Mouse (Mus musculus) cerebellum, adult 9-11 months (tissue): Measurements from ENCODE around the gene Dact3.

ENCODE experiments used
- DNase-seq: peaks from one replicate; pipeline ENCODE4 v3.0.0; 2022

Gene Dact3

DNA sequence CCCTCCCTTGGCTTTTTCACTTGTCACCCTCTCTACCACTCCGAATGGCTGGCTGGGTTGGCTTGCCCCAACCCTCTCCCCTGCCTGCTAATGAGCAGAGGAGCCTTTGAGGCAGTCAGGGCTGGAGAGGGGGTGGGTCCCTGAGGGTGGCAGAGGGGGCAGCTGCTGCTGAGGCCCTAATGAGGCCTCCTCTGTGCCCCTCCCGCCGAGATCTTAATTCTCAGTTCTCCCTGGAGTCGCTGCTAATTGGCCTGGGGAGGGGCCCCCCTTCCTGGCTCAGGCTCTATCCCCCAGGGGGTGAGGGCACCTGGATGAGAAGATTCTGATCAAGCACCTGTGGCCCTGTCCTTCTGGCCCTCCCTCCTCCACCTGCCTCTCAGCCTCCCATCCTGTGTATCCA lies 19.2 kb downstream of the Dact3 start:
- peak; percentile 63 for DNase-seq

DNA sequence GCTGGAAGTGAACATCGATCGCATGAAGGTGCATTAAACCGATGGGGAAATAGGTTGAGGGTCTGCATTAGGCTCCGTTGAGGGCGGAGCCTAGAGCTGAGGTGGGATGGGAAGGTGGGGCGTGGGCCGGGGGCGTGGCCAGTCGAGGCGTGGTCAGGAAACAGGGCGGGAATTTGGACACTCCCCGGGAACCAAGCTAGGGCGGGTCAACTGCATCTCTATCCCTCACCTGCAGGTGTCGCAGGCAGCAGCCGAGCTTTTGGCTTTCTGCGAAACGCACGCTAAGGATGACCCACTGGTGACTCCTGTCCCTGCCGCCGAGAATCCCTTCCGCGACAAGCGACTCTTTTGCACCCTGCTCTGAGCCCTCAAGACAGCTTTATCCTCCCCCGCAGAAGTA lies 19.9 kb downstream of the Dact3 start:
- DNase-seq: peak; percentile 88

DNA sequence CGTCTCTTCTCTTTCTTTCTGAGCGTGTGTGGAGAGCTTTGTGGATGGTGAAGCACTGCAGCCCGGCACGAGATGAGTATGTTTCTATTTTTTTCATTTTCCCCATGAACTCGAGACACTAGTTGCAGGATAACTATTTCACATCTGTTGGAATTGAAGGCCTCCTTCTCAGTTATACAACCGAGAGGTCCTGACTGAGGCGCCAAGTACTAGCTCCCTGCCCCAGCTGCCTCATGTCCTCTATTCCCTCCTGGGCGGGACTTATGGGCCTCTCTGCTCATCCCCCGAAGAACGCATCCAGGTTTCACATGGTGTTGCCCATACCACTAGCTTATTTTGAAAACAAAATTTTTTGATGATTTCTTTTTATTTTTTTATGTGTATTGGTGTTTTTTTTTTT lies 20.4 kb downstream of the Dact3 start:
- peak; percentile 34 for DNase-seq

DNA sequence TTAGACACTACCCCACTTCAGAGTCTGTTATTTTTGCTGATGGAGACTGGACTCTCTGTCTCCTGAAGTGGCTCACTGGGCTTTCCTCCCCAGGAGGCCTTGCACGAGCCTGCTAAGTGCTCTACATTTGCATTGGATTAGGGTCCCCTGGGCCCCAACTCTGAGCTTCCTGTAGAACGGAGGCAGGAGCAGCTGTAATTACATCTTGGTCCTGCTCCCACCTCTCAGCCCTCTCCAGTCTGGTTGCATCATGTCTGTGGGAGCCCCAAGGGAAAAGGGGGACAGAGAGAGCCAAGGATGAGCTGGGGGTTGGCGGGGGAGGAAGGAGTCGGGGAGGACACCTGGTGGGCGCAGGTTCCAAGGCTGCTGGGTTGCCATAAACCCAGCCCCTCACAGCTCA lies 25.4 kb downstream of the Dact3 start:
- DNase-seq: no peak

DNA sequence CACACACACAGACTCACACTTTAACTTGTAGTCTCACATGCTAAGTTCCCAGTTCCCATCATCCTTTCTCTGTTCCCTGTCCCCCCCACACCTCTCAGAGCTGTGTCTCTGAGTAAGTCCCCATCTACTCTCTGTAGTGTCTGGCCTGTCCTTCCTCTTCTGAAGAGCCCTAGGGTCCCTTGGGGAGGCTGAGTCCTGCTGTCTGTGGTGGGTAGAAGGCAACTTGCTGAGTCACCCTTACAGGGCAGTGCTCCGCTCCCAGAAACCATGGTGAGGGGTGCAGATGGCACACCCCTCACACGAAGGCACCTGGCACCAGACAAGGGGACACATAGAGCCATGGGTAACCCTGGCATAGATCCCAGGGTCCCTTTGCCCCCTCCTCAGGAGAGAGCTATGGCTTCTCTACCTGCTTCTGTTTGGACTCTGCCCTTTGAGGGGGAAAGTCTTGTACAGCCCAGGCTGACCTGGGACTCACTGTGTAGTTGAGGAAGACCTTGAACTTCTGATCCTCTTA lies 28.4 kb downstream of the Dact3 start:
- peak; percentile 11 for DNase-seq

DNA sequence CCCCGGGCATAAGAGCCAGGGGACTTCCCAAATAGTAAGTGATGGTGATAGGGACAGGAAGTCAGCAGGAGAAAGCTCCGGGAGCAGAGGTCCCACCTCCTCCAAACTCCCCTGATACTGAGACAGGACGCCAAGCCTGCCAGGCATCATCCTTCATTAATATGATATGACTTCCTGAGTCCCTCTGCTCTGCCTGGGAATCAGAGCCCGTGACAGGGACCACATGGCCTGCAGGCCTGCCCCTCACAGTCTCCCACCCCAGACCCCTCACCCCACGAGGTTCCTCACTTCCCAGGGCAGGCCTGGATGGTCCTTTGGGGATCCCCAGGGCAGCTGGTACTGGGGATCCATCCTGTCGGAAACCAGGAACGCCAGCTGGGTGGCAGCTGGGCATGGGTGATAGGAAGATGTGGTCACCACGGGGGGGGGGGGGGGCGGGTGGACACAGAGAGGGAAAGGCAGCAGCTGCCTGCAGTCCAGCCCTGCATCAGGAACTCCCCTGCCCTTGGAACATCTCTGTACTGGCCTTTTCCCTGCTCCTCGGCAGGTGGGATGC lies 29.1 kb downstream of the Dact3 start:
- peak; percentile 11 for DNase-seq

DNA sequence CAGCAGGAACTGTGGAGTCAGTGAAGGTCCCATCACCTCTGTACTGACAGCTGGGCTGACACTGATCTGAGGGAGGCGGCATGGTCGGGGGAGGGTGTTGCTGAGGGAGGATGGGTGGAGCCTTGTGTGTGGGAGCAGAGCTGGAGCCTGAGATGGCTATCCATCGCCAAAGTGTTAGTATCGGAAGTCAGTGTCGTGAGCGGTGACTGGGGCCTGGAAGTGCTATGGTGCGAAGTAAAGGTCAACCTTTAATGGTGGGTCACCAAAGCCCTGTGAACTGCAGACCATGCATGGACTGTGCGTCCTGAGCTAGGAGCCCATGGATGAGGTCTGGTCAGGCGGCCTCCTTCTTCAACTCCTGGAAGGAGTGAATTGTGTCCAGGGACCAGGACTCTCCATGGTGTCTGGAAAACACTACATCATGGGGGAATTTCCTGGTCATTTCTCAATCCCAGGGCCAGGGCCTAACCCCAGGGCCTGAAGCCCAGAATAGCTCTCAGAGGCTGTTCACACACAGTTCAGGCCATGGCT lies 30.4 kb downstream of the Dact3 start:
- DNase-seq: no peak

DNA sequence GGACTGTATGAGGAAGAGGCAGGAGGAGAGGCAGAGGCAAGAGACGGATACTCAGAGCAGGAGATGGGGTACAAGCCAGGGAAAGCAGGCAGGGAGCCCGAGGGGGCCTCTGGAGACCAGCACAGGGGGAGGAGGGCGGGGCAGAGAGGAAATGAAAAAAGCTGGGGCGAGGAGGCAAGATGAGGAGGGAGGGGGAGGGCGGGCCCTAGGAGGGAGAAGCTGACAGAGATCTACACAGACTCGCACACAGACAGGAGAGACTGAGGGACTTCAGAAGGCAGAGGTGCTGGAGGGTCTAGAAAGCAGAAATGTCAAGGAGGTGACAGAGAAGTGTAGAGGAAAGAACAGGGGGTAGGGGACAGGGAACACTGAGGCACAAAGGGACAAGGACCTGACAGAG lies 31.2 kb downstream of the Dact3 start, which contains the start of gene Ptgir:
Gene Ptgir (plus strand): TSS at position 210 of the 400 bp plus-strand sequence.
- no peak for DNase-seq

DNA sequence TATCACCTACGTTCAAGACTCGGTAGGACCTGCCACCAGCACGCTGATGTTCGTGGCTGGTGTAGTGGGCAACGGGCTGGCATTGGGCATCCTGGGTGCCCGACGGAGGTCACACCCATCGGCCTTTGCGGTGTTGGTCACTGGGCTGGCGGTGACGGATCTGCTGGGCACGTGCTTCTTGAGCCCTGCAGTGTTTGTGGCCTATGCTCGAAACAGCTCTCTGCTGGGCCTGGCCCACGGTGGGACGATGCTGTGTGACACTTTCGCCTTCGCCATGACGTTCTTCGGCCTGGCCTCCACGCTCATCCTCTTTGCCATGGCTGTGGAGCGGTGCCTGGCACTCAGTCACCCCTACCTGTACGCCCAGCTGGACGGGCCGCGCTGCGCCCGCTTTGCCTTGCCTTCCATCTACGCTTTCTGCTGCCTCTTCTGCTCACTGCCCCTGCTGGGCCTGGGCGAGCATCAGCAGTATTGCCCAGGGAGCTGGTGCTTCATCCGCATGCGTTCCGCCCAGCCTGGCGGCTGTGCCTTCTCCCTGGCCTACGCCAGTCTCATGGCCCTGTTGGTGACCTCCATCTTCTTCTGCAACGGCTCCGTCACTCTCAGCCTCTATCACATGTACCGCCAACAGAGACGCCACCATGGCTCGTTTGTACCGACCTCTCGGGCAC lies 31.9 kb downstream of the Dact3 start:
- no peak for DNase-seq

DNA sequence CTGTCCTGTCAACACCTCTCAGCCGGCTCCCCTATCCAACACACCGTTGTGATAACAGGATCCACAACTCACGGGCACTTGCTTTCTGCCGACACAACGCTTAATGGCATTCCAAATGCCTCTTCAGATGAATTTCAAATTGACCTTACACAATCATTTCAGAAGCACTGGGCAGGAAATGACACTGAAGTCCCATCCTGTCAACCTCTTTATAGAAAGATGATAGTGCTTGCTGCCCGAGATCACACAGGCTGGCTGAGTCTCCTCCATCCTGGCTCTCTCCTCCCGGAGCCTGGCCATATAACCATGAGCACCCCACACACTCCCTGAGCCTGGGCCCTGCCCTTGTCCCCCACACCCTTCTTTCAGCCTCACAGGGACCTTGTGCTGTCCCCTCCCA lies 32.7 kb downstream of the Dact3 start:
- DNase-seq: no peak

DNA sequence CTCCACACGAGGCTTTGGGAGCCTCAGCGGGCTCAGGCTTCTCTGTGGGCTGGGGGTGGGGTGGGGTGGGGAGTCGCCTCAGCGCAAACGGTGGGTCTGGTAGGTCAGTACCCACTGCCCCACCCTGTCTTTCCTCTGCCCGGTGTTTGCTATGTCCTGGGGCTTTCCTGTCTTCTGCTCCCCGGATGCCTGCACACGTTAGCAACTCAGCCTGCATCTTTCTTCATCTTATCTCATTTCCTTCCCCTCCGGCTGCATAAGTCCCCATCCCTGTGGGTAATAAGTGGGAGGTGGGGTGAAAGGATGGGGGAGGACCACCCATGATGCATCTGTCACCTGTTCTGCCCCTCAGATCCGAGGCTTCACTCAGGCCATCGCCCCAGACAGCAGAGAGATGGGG lies 33.2 kb downstream of the Dact3 start:
- no peak for DNase-seq

DNA sequence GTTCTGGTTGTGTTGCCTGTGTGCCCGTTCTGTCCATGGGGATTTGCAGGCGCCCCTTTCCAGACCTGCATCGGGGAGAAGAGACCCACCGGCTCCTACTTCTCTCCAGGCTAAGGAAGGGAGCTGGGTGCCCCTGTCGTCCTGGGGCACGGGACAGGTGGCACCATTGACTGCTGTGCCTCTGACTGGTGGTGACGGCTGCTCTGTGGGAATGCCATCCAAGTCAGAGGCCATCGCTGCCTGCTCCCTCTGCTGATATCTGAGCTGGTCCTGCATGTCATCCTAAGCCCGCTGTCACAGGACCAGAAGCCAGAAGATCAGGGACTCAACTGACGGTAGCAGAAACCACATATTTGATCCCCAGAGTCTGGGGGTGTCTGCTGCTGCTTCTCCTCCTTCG lies 33.7 kb downstream of the Dact3 start:
- no peak for DNase-seq

DNA sequence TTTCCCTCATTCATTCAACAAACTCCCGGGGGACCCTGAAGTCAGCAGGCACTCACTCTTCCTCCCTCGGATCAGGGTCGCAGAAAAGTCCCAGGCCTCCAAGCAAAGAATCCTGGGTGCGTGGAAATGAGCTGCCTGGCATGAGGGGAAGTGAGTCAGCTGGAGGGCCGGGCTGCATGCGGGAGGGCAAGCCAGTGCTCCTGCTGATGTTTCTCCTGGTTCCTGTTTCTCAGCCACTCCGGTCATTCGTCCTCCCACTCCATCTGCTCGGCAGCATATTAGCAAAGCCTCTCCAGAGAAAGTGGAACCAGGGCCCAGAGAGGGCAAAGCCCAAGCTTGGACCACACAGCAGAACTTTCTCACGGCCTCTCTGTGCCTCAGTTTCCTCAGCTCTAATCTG lies 34.8 kb downstream of the Dact3 start:
- no peak for DNase-seq

DNA sequence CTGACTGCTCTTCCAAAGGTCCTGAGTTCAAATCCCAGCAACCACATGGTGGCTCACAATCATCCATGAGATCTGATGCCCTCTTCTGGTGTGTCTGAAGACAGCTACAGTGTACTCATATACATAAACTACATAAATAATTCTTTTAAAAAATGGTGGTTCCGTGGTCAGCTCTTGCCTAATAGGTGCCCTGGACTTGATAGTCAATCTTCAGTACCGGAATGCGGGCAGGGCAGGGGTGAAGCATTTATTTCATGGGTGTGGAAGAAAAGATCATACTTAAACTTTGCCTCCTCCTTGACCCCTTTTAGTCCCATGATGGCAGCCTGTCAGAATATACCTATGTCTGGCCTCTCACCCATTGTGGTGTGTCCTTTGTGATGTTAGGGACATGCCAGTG lies 36.8 kb downstream of the Dact3 start:
- DNase-seq: no peak

DNA sequence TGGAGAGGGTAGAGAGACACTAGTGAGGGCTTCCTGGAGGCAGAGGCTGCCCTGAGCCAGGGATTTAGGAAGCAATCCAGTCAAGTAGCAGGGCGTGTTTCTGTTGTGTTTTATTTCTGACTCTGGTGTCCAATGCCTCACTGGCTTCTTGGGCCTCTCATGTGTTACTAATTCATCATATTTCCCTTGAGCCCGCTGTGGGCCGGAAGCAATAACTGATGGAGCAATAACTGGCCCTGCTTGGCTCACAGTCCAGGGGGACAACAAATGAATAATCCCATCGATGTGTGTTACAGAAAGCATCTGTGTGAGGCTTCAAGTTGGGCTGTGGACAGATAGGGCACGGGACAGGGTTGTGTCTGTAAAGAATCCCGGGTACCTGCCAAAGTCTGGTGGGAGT lies 37.2 kb downstream of the Dact3 start:
- no peak for DNase-seq

DNA sequence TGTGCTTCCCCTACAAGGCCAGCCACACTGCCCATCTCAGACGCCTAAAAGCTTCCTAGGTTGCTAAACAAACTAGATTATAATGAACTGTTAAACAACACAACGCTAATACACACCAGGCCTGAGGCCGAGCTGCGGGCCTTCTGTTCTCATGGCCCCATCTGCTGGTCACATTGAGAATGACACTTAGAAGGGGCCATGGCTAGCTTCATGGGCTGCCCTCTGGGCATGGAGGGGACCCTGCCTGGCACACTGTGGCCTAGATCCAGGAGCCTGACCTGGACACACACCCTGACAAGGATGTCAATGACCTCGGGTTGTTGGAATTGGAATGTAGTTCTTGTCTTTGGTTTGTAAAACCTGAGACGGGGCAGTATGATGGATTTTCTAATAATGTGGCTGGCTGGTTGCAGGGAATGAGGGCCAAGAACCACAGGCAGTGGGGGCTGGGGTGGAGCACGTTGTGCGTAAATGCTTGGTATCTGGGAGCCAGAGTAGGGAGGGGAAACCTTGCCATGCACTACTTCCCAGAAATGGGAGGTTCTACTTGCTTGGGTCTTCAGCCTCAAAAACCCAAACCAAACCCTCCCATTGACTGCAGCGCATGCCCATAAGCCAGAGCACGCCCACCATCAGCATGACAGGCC lies 38.8 kb downstream of the Dact3 start:
- peak; percentile 74 for DNase-seq

DNA sequence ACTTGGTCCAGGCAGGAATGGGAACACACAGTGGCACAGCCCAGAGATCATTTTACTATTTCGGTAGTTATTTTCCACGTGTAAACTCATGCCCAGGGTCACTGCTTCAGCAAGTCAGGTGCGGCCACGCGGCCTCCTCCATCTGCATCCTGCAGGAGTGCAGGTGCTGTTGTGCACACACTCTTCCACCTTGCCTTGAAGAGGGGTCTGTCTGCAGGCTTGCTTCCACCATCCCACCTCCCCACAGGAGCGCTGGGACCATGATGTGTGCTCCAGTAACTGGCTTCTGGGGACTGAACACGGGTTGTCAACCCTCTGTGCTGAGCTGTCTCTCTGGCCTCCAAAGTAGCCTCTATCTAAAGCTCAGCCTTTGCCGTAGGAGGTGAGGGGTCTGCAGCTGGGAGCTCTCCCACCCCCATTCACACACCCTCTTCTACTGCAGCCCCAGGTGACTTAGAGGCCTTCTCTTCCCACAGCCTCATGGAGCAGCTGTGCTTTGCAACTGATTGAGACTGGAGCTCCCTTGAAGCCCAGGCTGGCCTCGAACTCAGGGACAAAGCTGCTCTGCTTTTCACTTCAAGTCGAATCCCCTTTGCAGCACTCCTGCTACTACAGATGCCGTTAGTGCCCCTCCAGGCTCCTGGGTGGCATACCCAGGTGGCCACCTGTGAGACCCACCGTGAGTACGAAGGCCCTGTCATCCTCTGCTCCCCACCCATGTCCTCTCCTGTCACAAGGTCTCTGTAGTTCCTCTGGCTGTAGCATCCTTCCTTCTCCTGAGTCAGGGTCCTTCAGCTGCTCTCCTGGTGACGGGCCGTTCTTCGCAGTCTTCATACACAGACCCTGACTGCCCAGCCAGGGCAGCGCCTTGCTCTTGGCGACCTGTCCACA lies 39.6 kb downstream of the Dact3 start:
- peak; percentile 58 for DNase-seq

DNA sequence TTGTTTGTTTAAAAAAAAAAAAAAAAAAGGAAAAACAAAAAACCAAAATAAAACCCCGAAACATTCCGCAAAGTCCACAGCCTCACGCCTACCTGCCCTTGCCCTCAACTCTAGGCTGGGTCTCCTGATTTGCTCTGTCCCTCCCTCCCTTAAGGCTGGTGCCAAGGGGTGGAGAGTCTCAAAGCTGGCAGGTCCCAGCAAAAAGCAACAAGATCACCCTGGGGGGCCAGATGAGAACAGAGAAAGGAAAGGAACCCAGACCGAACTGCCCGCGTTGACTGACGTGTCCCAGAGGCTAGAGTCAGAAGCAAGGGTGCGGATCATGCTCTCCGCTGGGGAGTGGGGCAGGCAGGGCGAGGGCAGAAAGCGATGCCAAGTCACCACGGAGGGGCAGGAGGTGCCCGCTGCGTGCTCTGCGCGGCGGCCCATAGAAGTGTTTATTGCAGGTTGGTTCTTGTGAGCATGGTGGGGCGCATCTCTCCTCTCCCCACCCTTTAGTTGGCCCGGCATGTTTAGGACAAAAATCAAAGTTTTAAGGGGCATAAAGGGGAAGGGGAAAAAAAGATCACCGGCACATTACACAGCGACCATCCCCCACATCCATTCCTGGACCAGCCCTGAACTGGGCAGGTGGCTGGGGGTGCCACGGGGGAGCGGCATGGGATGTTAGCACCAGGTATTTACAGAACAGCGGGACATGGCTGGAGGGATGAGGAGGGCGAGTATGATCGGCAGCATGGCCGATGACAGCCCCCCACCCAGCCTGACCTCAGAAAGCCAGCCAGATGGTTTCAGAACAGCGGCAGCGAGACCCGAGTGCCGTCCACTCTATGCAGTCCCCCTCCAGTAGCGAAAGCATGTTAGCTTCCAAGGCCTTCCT lies 40.6 kb downstream of the Dact3 start:
- DNase-seq: peak; percentile 68

DNA sequence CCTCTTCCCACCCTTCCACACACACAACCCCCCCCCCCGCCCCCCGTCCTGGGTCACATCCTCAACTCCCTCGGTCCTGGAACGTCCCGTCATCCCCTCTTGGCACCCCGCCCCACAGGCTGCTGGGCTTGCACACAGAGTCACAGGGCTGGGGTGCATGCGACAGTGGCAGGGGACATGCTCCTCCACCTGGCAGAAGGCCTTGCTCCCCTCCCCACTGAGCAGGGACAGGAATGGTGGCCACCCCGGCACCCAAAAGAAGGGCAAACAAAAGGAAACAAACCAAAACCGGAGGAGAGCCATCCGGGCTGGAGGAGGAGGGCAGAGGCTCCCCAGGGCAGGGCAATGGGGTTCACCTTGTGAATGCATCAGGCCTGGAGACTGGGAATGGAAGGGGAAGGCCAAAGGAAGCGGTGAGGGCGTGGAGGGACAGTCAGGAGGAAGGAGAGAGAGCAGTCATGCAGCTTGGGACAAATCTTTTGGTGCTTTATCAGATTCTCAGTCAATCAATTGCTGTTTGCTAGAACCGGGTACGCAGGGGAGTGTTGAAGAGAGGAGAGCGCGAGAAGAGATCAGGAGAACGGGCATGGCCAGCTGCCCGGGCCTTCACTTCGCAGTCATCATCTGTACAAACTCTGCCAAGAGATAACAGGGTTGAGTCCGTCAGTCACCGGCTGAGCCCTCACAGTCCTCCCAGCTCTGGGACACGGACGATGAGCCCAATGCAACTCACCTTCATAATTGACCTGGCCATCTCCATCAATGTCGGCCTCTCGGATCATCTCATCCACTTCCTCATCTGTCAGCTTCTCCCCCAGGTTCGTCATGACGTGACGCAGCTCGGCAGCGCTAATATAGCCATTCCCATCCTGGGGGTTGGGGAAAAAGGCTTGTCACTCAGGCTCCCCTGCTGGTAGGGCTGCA lies 41.5 kb downstream of the Dact3 start:
- peak; percentile 76 for DNase-seq

DNA sequence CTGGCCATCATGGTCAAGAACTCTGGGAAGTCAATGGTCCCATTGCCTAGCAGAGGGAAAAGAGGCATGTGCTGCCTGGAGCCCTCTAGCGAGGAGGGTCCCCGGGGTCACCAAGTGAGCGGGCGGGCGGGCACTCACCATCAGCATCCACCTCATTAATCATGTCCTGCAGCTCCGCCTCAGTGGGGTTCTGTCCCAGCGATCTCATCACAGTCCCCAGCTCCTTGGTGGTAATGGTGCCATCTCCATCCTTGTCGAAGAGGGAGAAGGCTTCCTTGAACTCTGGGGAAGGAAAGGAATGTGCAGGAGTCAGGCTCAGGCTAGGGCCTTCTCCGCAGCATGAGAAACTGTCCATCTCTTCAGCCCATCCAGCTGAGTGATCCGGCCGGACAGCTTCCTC lies 42.3 kb downstream of the Dact3 start:
- no peak for DNase-seq

DNA sequence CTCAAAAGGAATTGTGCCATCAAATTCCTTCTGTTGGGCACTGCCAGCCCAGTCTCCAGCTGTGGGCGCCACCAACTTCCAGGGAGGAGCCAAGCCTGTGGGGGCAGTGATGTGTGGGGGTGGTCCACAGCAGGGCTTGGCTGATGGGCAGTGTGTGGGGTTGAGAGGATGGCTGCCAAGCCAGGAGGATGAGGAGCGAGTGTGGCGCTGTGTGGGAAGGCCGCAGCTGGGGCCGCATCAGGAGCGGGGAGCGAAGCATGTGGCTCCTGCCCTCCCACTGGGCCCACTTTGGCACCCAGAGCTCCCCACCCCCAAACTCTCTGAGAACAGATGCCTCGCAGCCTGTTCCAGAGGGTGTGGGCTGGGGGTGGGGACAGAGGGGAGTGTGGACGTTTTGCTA lies 42.9 kb downstream of the Dact3 start:
- peak; percentile 73 for DNase-seq
